Mouse (Mus musculus) midbrain, embryonic 13.5 days (tissue): ENCODE data around the gene Sec11a. TPM values are rescaled to one million over a fixed set of nuclear protein-coding genes. Genes with fewer than 3 reads are reported as not detected.
"Not testable (repeated sequence)": the region's sequence is repeated elsewhere in the genome, so short reads cannot be mapped to it uniquely, and the experiment has no call there.

Experiments used
- ATAC-seq: fragments of 200-750 bp; cut with Nextera tagmentation; 2 replicates; pipeline ENCODE4 v1.8.0; 2017; ENCODE audit warnings: mild to moderate bottlenecking, moderate TSS enrichment, moderate library complexity
- H3K27ac ChIP-seq: fragments of 300-500 bp; sonication (generic); 2 replicates; pipeline ENCODE4 v1.5.1; 2015; ENCODE audit warnings: inconsistent platforms, mild to moderate bottlenecking, moderate library complexity
- H3K27me3 ChIP-seq: fragments of 300-500 bp; sonication (generic); 2 replicates; pipeline ENCODE4 v1.6.1; 2015; ENCODE audit warnings: mild to moderate bottlenecking, inconsistent platforms
- H3K36me3 ChIP-seq: fragments of 300-500 bp; sonication (generic); 2 replicates; pipeline ENCODE4 v1.6.1; 2015; ENCODE audit warnings: mild to moderate bottlenecking, inconsistent platforms
- H3K4me1 ChIP-seq: fragments of 300-500 bp; sonication (generic); replicated peaks from 2 replicates; pipeline ENCODE4 v1.6.1; 2015; ENCODE audit warnings: inconsistent platforms
- H3K4me2 ChIP-seq: fragments of 300-500 bp; sonication (generic); replicated peaks from 2 replicates; pipeline ENCODE4 v1.6.1; 2015; ENCODE audit warnings: moderate library complexity, mild to moderate bottlenecking, inconsistent platforms
- H3K4me3 ChIP-seq: fragments of 300-500 bp; sonication (generic); replicated peaks from 2 replicates; pipeline ENCODE4 v1.5.1; 2015; ENCODE audit warnings: mild to moderate bottlenecking, inconsistent platforms
- H3K9ac ChIP-seq: fragments of 300-500 bp; sonication (generic); replicated peaks from 2 replicates; pipeline ENCODE4 v1.6.1; 2015; ENCODE audit warnings: mild to moderate bottlenecking, inconsistent platforms
- H3K9me3 ChIP-seq: fragments of 300-500 bp; sonication (generic); 2 replicates; pipeline ENCODE4 v1.6.1; 2016; ENCODE audit warnings: mild to moderate bottlenecking, inconsistent platforms
- WGBS: fragments of 180-500 bp; shearing (Covaris S2); methylation state at CpG from one replicate; pipeline ENCODE4 v1.1.7; 2015; 5-methylcytosine and 5-hydroxymethylcytosine counted together
- polyA plus RNA-seq: library from polyadenylated mRNA; unstranded; fragments of >200 nt; fragmentation: Nextera tagmentation; extraction: Ambion mirVana; gene quantifications from 2 replicates; pipeline ENCODE4 v1.2.1, GENCODE M21; 2015

Gene Sec11a
- polyA plus RNA-seq, 1 experiment from 2014 or later, result 181 TPM

DNA sequence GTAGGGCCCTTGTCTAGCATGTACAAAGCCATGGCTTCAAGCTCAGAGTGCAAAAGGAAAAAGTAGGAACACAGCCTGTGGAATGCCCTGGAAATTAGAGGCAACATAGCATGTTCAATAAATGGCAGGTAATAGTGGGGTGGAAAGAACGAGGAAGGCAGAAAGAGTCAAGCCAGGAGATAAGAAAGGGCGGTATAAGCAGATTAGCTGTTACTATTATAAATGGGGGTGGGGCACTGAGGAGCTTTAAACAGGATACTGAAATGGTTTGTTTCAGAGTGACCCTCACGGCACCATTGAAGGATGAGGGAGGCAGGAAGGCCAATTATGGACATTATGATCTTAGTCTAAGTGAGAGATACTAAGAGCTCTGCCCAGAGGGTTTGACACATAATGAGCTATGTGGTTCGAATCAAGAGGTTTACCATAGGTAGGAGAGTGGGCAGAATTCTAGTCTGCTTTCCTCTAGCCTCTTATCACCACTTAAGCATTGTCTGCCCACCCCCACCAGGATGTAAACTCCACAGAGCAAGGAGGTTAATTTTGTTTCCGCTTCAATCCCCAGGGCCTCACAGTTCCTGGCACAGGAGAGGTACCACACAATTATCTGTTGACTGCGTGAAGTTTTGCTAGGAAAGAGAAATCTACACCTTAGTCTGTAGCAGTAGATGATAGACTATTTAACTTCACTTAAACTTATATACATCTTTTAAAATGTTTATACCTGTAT, 39.0 kb upstream of the Sec11a start:
- no peak overlapping the region for H3K4me2 ChIP-seq
- no peaks in the 10 kb centered on the region for H3K9me3 ChIP-seq
- H3K36me3 ChIP-seq, result no peaks in the 10 kb centered on the region
- 63% methylated on average over 6 of the region's 6 CpGs for WGBS
- H3K9ac ChIP-seq, result no peak overlapping the region
- H3K4me1 ChIP-seq, result peaks cover 6% of the 10 kb centered on the region
- H3K4me3 ChIP-seq, result no peak overlapping the region
- H3K27ac ChIP-seq, result no peak overlapping the region
- H3K27me3 ChIP-seq, result no peaks in the 10 kb centered on the region
- ATAC-seq, result no peak

DNA sequence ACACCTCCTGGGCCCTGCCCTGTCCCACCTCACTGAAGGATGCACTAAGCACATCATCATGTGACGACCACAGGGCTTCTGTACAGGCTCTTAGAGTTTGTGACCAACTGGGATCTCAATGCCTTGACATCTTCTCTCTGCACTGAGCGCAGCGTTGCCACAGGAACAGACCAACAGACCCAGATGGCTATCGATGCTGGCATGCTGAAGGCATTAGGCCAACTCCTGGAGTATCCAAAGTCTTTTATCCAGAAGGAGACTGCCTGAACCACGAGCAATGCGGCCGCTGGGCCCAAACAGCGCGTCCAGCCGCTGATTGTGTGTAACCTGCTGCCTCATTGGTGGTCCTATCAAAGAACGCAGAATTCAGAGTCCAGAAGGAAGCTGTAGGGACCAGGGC, 33.0 kb upstream of the Sec11a start:
- WGBS, result 89% methylated on average over 11 of the region's 11 CpGs
- no peaks in the 10 kb centered on the region for H3K4me1 ChIP-seq

DNA sequence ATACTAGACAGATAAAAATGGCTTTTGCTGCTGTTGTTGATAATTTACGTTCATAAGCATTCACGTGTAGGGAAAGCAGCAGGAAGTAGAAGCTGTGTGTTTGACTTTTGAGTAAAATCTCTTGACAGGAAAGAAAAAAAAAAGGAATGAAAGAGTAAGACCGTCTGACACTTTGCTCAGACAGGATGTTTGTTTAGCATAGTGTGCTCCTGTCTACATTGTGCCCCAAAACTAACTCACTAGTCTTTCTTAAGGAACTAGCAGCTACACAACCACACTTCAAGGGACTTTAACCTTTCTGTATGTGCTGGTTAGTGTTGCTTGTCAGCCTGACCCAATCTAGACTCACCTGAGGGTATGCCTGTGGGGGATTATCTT, 26.0 kb upstream of the Sec11a start:
- not testable (repeated sequence) for H3K36me3 ChIP-seq, ATAC-seq, H3K4me1 ChIP-seq, H3K27ac ChIP-seq, H3K9me3 ChIP-seq, H3K27me3 ChIP-seq, H3K4me2 ChIP-seq, H3K9ac ChIP-seq, H3K4me3 ChIP-seq
- WGBS, result 76% methylated on average over 3 of the region's 3 CpGs

More for the DNA sequence above, 33.0 kb upstream of the Sec11a start:
- Histone ChIP-seq H3K27ac (no peak overlapping the region), H3K9ac (no peak overlapping the region), H3K9me3 (no peaks in the 10 kb centered on the region), H3K4me2 (no peak overlapping the region), H3K36me3 (no peaks in the 10 kb centered on the region), H3K27me3 (no peaks in the 10 kb centered on the region), H3K4me3 (no peak overlapping the region)
- ATAC-seq, result no peak

GRCm38 (mm10) chr7:80972920-80973637, 25.5 kb upstream of the Sec11a start:
- H3K27me3 ChIP-seq, H3K4me3 ChIP-seq, H3K36me3 ChIP-seq, H3K9ac ChIP-seq, H3K4me1 ChIP-seq, H3K4me2 ChIP-seq, H3K27ac ChIP-seq, H3K9me3 ChIP-seq, ATAC-seq: not testable (repeated sequence)
- 86% methylated on average over 4 of the region's 4 CpGs for WGBS

GRCm38 (mm10) chr7:80972082-80972481, 24.5 kb upstream of the Sec11a start:
- H3K9ac ChIP-seq, result no peak overlapping the region
- no peak overlapping the region for H3K27ac ChIP-seq
- no peaks in the 10 kb centered on the region for H3K27me3 ChIP-seq
- no peak overlapping the region for H3K4me2 ChIP-seq
- no peaks in the 10 kb centered on the region for H3K9me3 ChIP-seq
- WGBS, result 89% methylated on average over 5 of the region's 5 CpGs
- H3K4me3 ChIP-seq, result no peak overlapping the region
- no peak for ATAC-seq
- no peaks in the 10 kb centered on the region for H3K36me3 ChIP-seq
- no peaks in the 10 kb centered on the region for H3K4me1 ChIP-seq

DNA sequence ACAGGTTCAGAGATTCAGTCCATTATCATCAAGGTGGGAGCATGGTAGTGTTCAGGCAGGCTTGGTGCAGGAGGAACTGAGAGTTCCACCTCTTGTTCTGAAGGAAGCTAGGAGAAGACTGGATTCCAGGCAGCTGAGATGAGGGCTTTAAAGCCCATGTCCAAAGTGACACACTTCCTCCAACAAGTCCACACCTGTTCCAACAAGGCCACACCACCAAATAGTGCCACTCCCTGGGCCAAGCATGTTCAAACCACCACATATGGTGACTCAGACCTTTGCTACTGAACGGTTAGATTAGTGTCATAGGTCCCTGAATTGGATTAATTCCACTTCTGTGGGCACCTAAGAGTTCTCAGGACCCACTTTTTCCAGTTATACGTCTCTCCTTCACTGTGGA, 23.8 kb upstream of the Sec11a start:
- no peaks in the 10 kb centered on the region for H3K36me3 ChIP-seq
- no peaks in the 10 kb centered on the region; the same call in 1 of the 2 replicates for H3K9me3 ChIP-seq
- no peaks in the 10 kb centered on the region for H3K27me3 ChIP-seq
- H3K27ac ChIP-seq, result no peak overlapping the region
- 77% methylated on average over 2 of the region's 2 CpGs for WGBS
- ATAC-seq, result no peak
- H3K9ac ChIP-seq, result no peak overlapping the region
- no peak overlapping the region for H3K4me3 ChIP-seq
- no peak overlapping the region for H3K4me2 ChIP-seq
- no peaks in the 10 kb centered on the region for H3K4me1 ChIP-seq

DNA sequence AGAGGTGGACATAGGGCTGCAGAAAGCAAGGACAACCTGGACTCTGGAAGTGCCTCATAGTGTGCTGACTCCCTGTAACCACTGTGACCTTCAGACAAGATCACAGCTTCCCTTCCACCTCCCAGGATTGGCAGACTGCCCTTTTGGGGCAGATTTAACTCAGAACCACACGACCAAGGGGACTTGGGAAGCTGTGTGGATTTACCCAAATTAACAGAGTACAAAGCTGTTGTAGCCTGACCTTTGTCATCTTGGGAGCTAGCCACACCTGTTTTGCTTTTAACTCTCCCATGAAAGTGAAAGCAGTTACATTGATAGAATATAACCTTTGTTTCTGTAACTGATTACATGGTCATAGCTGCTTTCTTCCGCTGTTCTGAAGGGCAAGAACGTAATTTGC, 23.3 kb upstream of the Sec11a start:
- no peaks in the 10 kb centered on the region for H3K36me3 ChIP-seq
- no peaks in the 10 kb centered on the region for H3K4me1 ChIP-seq
- no peak overlapping the region for H3K4me3 ChIP-seq
- WGBS, result 75% methylated on average over 3 of the region's 3 CpGs
- no peaks in the 10 kb centered on the region; the same call in 1 of the 2 replicates for H3K9me3 ChIP-seq
- no peak overlapping the region for H3K4me2 ChIP-seq
- H3K9ac ChIP-seq, result no peak overlapping the region
- ATAC-seq, result no peak
- no peaks in the 10 kb centered on the region for H3K27me3 ChIP-seq
- H3K27ac ChIP-seq, result no peak overlapping the region

DNA sequence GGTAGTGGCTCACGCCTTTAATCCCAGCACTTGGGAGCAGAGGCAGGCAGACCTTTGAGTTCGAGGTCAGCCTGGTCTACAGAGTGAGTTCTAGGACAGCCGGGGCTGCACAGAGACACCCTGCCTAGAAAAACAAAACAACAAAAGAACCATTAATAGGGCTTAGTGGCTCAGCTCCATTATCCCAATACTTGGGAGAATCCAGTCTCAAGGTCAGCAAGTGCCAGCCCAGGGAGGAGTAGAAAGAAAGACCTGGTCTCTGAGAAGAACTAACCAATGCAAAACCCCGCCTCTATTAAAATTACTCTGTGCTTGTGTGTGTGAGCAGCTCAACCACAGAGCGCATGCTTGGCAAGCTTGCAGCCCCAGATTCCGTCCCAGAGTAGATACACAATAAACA, 15.2 kb upstream of the Sec11a start:
- Histone ChIP-seq H3K4me3 (no peak overlapping the region), H3K9ac (no peak overlapping the region), H3K9me3 (no peaks in the 10 kb centered on the region; the same call in 1 of the 2 replicates), H3K4me1 (no peaks in the 10 kb centered on the region), H3K4me2 (no peak overlapping the region), H3K27me3 (no peaks in the 10 kb centered on the region), H3K36me3 (no peaks in the 10 kb centered on the region), H3K27ac (no peak overlapping the region)
- ATAC-seq, result no peak
- WGBS, result 44% methylated on average over 6 of the region's 6 CpGs

DNA sequence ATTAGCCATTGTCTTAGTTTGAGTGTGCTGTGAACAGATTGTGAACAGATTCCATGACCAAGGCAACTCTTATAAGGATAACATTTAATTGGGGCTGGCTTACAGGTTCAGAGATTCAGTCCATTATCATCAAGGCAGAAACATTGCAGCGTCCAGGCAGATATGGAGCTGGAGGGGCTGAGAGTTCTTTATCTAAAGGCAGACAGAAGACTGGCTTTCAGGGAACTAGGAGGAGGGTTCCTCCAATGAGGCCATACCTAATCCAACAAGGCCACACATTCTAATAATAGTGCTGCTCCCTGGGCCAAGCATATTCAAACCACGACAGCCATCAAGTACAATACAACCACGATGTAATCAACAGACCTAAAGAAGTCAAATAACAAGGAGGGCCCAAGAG, 11.4 kb upstream of the Sec11a start:
- H3K9ac ChIP-seq, result no peak overlapping the region
- ATAC-seq, result no peak

GRCm38 (mm10) chr7:80956891-80957290, 9.3 kb upstream of the Sec11a start:
- no peaks in the 10 kb centered on the region for H3K36me3 ChIP-seq
- H3K4me2 ChIP-seq, result no peak overlapping the region
- H3K9ac ChIP-seq, result no peak overlapping the region
- no peak overlapping the region for H3K27ac ChIP-seq
- H3K4me3 ChIP-seq, result no peak overlapping the region
- H3K4me1 ChIP-seq, result no peaks in the 10 kb centered on the region
- H3K27me3 ChIP-seq, result 0 out of 2 replicates have a peak, but pooled peaks cover 3% of the 10 kb centered on the region
- H3K9me3 ChIP-seq, result no peaks in the 10 kb centered on the region
- WGBS, result 88% methylated on average over 2 of the region's 2 CpGs
- no peak for ATAC-seq

More for the DNA sequence above, 11.4 kb upstream of the Sec11a start:
- Histone ChIP-seq H3K36me3 (no peaks in the 10 kb centered on the region), H3K9me3 (no peaks in the 10 kb centered on the region), H3K4me1 (no peaks in the 10 kb centered on the region), H3K27me3 (no peaks in the 10 kb centered on the region), H3K27ac (no peak overlapping the region), H3K4me3 (no peak overlapping the region), H3K4me2 (no peak overlapping the region)
- WGBS, result 93% methylated on average over 3 of the region's 3 CpGs

- no peak overlapping the region for H3K4me3 ChIP-seq
- 79% methylated on average over 2 of the region's 2 CpGs for WGBS
- ATAC-seq, result no peak
- H3K27me3 ChIP-seq, result 0 out of 2 replicates have a peak, but pooled peaks cover 9% of the 10 kb centered on the region
- H3K4me1 ChIP-seq, result no peaks in the 10 kb centered on the region
- H3K27ac ChIP-seq, result no peak overlapping the region
- H3K4me2 ChIP-seq, result no peak overlapping the region
- no peaks in the 10 kb centered on the region for H3K36me3 ChIP-seq
- H3K9me3 ChIP-seq, result no peaks in the 10 kb centered on the region
- H3K9ac ChIP-seq, result no peak overlapping the region
Observed at GRCm38 (mm10) chr7:80954251-80954650, 6.7 kb upstream of the Sec11a start.

DNA sequence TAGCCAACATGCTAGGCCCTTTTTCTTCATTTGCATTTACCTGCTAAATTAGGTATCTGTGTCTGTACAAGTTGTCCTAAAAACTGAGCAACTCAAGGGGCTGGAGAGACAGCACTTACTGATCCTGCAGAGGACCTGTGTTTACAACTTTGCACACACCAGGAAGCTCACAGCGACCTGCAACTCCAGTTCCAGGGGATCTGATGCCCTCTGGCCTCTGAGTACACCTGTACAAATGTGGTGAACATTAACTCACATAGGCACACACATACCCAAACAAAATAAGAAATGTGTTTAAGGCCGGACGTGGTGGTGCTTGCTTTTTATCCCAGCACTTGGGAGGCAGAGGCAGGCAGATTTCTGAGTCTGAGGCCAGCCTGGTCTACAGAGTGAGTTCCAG, 4.6 kb upstream of the Sec11a start:
- no peak overlapping the region for H3K27ac ChIP-seq
- WGBS, result 66% methylated on average over 3 of the region's 3 CpGs
- no peaks in the 10 kb centered on the region for H3K9me3 ChIP-seq
- H3K4me2 ChIP-seq, result no peak overlapping the region
- H3K36me3 ChIP-seq, result no peaks in the 10 kb centered on the region
- no peak overlapping the region for H3K4me3 ChIP-seq
- 0 out of 2 replicates have a peak, but pooled peaks cover 9% of the 10 kb centered on the region for H3K27me3 ChIP-seq
- H3K9ac ChIP-seq, result no peak overlapping the region
- no peaks in the 10 kb centered on the region for H3K4me1 ChIP-seq
- no peak for ATAC-seq
